Mouse (Mus musculus): ENCODE measurements around the gene Atp11a.
A peak's percentile ranks its signal among the peaks of the same experiment; 100 is the strongest.

Gene Atp11a

GRCm38 (mm10) chr8:12905599-12906321 is 148.9 kb downstream of the Atp11a start:
- no peak for DNase-seq (ENCODE audit: extremely low spot score)

GRCm38 (mm10) chr8:12906597-12906996 is 149.8 kb downstream of the Atp11a start:
- no peak for DNase-seq (ENCODE audit: extremely low spot score)

GRCm38 (mm10) chr8:12907730-12908129 is 150.9 kb downstream of the Atp11a start:
- no peak for DNase-seq (ENCODE audit: extremely low spot score)

GRCm38 (mm10) chr8:12912011-12912410 is 155.2 kb downstream of the Atp11a start:
- peak; percentile 71 for DNase-seq (ENCODE audit: extremely low spot score)

DNA sequence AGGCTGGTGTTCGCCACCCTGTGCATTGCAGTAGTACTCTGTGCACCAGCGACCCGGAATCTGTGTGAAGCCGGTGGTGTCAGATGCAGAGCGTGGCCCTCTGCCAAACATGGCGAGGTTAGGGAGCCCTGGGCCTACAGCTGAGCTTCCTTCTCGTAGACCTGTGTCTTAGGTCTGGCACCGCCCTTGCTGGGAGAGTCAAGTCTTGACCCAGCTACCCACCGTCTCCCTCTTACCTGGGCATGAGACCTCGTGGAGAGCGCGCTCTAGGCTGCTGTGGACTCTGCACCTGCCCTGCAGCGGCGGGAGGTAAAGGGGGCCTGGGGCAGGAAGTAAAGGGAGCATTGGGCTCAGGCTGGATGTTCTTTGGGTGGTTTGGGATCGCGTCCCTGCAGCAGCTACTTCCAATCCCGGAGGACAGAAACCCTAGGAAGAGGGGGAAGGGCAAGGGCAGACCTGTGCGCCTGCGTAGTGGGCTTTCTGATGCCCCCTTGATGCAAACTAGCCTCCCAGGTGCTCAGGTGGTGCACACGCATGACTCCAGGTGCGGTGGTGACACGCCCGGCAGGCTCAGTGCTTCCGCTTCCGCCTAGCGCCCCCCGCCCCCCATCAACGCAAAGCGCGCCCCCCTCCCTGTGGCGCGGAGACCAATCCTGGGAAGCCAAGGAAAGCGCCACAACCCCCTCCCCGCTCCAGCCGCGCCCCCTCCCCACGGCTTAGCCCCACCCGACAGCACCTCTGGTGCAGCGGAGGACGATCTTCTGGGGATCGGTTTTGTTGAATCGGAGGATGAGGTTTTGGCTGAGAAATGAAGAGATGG is 158.6 kb downstream of the Atp11a start:
- DNase-seq (ENCODE audit: extremely low spot score): peak; percentile 72

- DNase-seq (ENCODE audit: extremely low spot score): no peak
These were observed 159.5 kb downstream of the Atp11a start for GRCm38 (mm10) chr8:12916156-12916900.

DNA sequence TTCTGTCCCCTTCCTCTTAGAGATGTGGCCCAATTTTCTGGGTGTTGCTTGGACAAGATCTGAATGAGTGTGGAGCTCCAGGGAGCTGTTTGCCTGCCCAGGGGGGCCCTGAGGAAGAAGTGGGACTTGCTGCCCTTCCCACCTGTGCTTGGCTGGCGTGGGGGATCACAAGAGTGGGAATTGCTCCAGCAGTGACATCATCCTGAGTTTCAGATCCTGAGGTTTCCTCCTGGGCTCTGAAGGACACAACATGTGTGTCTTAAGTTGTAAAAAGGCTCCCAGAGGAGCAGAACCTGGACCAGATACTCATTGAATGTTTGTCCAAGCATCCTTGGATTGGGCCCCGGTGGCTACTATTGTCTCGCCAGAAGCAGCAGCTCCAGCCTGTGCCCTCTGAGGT is 160.2 kb downstream of the Atp11a start:
- DNase-seq (ENCODE audit: extremely low spot score): no peak

DNA sequence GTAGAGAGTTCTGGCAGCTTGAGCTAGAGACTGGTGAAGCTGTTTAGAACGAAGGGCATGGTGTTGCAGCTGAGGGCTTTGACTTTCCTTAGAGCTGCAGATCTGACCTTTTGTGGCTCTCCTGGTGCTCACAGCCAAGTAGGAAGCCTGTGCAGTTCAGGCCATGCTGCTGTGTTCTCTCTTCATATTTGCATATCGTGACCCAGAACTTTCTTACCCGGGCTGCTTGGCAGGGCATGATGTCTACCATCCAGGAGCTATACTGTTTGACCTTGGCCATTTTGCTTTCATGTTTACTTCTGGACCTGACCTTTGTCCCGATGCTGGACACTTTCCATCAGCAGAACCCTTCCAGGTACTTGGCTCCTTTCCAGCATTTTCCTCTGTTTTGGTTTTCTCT is 161.0 kb downstream of the Atp11a start:
- no peak for DNase-seq (ENCODE audit: extremely low spot score)
